Mouse (Mus musculus) liver, postnatal 0 days (tissue): ENCODE measurements around the gene Nuf2.

Experiments used
- CTCF ChIP-seq: sonication (generic); IDR thresholded peaks from 2 replicates; pipeline ENCODE4 v1.5.1; 2016; ENCODE audit warnings: antibody characterized with exemption, low read depth
- EP300 ChIP-seq: IDR thresholded peaks from 2 replicates; pipeline ENCODE4 v1.6.1; 2016; ENCODE audit warnings: antibody characterized with exemption, low read depth, mild to moderate bottlenecking

DNA sequence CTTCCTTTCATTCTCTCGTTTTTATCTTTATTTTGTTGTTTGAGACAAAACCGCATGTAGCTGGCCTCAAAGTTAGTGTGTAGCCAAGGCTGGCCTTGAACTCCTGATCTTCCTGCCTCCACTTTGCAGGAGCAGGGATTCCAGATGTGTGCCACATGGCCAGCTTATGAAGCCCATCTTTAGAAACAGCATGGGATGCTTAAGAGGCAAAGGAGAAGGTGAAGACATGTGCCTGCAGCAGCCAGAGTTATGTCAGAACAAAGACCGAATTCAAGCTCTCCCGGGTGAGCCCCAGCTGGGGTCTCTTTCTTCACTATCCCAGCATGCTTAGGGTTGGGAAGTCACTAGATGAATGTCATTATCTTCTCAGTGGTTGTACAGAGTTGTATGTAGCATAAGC lies 46.7 kb downstream of the Nuf2 start:
- TF ChIP-seq CTCF (no peak), EP300 (no peak)
